Mouse (Mus musculus): Measurements from ENCODE around the gene Cpn2.
A peak's percentile ranks its signal among the peaks of the same experiment; 100 is the strongest.

Cpn2 gene

DNA sequence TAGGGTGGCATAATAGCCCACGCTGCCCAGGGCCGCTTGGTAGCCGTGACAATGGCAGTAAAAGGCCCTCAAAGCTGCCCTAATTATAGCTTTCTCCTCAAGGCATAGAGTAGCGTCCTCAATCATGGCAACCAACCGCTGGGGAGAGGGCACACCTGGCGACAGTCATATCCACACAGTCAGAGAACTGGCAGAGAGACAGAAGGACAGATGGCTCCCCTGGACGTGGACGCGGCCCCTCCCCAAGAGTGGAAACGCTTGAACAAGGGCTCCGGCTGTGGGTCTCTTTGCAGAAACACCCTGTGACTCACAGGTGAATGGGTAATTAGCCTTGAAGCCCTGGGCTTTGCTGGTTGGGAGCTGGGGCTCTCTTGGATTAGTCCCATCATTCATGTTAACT is 11.1 kb upstream of the Cpn2 start:
- no peak for DNase-seq

DNA sequence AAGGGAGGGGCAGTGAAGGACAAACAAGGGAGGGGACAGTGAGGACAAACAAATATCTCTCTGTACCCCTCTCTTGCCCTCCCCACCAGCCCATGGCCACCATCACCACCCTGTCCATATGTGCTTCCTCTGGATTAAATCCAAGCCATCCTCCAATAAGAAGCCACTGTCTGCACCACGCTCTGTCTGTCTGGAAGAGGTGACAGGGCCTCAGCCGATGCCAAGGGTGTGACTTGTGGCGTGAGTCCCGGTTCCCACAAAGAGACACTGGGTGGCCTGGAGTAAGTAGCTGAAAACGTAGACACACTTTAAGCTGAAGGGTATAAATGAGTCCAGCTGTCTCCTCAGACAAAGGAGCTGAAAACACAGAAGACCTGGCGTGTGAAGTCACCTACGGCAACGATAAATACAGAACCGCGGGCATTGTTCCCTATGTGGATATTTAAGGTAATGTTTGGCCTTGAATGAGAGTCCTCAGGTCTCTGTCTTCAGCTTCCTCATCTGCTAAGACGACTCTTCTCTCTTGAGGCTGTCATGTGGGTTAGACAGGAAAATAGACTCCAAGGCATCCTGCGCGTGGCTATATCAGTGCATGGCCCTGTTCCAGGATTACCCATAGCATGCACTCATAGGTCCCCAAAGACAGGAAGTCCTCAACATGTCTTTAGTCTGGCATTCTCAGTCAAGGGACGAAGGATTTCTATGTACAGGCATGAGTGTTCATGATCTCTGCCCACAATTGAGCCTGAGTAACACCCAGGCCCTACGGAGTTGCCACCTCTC is 8.4 kb upstream of the Cpn2 start:
- DNase-seq, result no peak

DNA sequence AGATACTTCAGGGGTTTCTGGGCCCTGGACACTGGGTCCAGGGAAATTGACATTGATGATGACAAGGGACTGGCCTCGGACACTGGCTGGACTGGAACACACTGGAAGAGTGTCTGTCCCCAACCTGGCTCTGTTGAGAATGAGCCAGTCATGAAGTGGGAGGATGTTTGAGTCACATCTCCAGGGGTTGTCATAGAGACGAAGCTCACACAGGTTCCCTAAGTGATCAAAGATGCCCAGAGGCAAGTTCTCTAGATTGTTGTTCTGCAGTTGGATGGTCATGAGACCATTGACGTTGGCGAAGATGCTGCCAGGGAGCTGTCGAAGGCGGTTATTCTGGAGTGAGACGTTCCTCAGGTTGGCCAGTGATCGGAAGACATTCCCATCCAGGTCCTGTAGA is 5.8 kb upstream of the Cpn2 start:
- no peak for DNase-seq

DNA sequence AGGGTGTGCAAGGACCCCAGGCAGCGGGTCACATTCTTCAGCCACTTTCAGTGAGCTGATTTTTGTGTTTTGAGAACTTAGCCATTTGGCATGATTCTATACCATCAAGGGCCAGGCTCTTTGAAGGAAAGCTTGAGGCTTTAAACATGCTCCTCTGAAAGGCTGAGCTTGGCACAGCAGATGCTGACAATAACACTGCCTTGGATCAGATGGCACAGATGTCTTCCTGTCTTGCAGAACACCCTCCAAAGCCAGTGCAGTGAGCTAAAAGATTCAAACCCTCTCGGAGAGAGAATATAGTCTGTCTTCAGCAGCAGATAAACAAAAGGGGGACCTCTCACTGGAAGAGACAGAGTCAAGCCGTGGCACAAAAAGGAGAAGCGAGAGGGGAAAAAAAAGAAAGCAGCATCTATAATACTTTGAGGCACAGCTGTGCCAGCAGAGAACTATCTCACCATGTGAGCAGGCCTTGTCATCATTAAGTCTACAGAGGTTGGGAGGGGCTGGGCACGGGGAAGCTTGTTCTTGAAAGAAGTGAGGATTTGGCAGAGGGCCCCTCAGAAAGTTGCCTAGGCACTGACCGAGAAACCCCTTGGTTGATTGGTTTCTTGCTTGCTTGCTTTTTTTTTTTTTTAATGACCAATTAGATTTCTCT is 4.8 kb upstream of the Cpn2 start:
- no peak for DNase-seq

DNA sequence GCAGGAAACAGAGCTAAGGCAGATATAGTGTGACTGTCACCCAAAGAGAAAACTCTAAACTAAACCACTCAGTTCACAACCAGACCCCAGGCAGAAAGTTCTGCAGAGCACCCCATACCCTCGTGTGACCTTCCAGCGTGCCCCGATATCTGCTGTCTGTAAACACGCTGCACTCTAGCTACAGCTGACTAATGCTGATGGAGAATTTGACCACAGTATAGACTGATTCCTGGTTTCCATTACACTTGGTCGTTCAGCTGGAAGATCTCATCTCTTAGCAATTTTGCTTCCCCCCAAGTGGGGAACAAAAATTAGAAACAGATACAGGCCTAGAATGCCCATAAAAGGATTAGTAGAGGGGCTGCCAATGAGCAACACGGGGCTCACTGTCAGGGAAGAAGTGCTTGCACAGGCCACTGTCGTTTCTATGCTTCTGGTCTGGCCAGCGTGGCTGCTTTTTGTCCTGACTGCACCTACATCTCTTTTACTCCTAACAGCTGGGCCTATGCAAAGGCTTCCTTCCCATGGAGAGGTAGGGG is 4.0 kb upstream of the Cpn2 start:
- DNase-seq, result no peak

DNA sequence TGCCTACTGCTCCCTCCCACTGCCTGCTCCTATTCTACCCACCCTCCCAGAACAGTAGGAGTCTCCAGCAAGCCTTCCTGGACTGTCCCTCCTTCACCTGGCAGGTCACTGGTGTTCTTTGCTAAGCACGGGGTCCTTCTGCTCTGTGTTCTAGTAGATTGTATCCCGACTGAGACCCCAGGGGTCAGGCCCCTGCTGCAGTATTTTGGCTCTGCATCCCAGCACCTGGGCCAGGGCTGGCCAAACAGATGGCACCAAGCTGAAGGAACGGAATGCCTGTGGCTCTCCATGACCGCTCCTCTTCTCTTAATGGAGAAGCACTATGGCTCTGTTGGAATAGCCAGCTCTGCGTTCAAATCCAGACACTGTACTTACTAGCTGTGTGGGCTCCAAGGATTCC is 738 bp downstream of the Cpn2 start:
- DNase-seq, result no peak

DNA sequence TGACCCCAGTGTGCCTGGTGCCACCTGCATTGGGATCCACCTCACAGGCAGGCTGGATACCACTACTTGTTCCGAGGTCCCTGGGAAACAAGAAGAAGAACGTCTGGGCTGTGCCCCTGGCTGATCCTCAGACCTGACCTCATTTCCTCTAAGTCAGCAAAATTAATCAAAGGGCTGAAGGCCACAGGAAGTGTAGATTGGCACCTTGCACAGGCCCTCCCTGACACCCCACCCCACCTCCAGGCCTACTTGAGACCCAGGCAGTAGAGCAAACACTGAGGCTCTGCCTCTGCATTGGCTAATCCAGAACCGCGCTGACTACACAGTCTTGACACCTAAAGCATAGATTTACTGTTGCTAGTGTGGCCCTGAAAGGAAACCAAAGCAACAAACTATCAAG is 1.7 kb downstream of the Cpn2 start:
- DNase-seq, result no peak

DNA sequence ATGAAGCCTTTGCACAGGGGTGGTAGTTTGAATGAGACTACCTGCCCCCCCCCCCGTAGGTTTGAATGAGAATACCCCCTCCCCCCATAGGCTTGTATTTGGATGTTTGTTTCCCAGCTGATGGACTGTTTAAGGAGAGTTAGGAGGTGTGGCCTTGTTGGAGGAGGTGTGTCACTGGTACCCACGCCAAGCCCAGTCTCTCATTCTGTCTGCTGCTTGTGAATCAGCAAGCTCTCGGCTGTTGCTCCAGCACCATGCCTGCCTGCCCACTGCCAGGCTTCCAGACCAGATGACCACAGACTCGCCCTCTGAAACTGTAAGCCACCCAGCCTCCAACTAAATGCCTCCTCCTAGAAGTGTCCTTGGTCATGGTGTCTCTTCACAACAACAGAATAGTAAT is 4.1 kb downstream of the Cpn2 start:
- DNase-seq, result no peak

DNA sequence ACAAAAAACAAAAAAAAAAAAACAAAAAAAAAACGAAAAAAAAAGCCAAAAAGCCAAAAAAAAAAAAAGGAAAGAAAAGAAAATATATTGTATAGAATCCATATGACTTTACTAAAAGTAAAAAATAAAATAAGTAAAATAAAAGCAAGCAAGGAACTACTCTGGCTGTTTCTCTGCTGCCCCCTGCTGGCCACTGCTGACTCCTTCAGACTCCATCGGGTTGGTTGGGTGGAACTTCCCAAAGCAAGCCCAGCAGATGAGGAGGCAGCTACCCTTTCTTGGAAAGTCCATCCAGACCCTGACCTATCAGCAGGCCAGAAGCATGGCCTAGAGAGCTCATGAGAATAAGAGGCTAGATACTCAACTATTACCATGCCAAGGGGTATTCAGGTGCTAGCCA is 4.6 kb downstream of the Cpn2 start:
- DNase-seq, result peak; percentile 31

DNA sequence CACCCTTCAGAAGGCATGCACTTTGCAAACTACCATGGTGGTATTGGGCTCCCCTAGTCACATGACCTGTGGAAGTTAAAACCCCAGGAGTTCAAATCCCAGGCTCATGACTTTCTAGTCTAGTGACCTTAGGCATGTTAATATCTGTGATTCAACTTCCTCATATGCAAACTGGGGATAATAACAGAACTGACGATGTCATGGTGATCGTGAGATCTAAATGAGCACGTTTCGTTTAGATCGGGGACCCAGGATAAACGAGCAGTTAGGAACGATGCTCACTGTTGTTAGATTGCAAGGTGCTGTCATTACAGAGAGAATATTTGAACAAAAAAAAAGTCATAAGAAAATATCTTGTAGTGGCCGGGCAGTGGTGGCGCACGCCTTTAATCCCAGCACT is 5.1 kb downstream of the Cpn2 start:
- DNase-seq, result no peak

DNA sequence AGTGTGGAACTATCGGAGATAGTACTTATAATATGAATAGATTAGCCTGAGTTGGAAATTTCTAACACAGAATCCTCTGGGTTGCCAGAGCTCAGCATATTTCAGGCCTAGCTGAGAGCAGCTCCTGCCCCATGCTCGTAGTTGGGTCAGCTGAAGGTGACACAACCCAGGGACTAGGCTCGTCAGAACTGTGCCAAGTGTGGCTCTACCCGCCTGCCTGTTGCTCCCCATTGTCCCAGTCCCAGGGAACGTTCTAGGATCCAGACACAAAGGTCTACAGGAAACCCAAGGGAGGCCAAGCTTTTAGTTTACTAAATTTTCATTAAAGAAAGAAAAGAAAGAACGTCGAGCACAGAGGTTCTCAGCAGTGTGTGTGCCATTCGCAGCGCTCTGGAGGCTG is 6.0 kb downstream of the Cpn2 start:
- no peak for DNase-seq

DNA sequence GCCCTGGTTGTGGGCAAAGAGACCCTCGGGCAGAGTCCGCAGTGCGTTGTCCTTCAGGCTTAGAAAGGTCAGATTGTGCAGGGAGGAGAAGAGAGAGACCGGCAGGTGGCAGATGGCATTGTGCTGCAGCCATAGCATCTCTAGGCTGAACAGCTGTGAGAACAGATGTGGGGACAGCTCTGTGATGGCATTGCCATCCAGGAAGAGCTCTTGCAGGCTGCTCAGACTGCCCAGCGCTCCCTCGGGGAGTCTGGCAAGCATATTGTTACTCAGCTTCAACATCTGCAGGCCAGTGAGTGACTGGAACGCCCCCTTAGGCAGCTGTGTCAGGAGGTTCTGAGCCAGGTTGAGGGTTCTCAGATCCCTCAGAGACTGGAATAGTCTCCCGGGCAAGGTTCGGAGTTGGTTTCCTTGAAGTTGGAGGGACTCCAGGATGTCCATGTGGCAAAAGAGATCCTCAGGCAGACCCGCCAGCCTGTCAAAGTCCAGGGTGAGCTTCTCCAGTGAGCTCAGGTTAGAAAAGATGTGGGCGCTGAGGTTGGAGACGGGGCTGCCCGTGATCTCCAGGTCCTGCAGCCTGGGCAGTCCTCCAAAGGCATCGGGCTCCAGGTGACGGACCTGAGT is 7.2 kb downstream of the Cpn2 start:
- DNase-seq, result no peak

DNA sequence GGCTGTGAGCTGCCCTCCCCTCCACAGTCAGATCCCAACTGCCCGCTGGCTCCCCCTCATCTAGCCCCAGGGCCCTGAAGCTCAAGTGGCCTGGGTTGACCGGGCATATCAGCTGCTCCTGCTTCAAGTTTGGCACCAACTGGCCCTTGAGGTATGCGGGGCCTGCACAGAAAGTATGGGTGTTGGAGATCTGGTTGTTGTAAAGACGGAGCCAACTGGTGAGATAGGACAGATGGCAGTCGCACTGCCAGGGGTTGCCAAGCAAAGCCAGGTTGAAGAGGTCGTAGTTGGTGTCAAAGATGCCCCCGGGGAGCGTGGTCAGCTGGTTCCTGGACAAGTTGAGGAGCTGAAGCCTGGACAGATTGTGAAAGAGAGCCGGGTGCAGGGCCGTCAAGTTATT is 7.9 kb downstream of the Cpn2 start:
- no peak for DNase-seq

DNA sequence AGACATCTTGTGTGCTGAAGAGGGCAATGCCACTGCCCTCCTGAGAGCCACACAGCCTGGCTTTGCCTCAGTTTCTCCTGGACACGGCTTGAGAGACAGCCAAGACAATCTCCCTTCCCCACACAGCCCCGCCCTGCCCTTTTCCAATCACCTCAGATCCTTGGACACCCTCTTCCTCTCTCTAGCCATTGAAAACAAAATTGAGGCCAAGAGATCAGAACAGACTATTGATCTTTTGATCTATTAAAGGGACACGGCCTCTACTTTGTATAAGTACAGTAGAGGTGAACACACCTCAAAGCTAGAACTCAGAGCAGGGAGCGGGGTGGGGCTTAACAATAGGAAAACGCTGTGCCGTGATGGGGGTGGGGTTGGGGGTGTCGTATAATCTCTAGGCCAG is 8.9 kb downstream of the Cpn2 start:
- no peak for DNase-seq

DNA sequence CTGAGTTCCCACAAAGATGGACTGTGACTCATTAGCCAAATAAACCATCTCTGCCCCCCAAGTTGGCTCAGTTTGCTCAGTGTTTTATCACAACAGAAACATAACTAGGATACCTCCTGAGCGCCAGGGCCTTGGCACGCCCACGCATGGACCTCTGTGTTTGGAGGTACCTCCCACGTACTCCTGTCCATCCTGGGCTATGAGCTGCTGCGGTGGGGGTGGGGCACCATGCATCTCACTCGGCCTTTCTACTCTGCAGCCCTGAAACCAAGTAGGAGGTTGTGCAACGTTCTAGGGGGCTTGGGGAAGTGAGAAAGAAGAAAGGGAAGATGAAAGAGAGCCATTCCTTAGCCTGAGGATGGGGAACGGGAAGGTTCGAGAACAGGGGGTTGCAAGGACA is 9.6 kb downstream of the Cpn2 start:
- no peak for DNase-seq

DNA sequence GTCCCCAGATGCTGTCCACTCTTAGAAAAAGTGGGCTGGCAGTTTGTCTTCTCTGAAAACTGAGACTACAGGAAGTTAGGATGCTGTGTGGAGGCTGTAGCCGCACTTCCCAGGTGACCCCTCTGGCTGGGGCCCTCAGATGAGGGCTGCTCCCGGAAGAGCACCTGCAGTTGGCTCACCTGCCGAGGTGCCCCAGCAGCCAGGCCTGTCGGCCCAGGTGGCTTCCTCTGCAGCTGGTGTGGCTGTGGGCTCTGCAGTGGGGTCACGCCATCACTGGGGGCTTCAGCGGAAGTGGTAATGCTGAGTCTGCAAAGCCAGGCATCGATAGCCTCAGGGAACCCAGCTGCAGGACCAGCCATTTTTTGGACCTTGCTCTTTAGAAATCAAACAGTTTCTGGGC is 12.2 kb downstream of the Cpn2 start:
- DNase-seq, result no peak

DNA sequence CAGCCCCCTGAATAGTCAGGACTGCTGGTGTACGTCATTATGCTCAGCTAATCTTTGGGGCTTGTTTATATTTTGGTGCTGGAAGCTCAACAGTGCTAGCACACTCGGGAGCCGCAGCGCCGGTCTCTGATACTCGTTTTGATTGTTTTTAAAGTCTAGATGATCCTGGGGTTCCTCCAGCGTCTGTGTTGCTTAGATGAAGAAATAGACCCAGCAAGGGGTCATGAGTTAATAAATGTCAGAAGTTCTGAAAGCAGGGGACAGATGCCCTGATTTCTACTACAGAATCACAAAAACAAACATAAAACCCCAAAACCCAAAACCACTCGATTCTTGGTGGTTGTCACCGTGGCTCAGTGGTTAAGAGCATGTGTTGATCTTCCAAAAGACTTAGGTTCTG is 13.4 kb downstream of the Cpn2 start:
- DNase-seq, result no peak

DNA sequence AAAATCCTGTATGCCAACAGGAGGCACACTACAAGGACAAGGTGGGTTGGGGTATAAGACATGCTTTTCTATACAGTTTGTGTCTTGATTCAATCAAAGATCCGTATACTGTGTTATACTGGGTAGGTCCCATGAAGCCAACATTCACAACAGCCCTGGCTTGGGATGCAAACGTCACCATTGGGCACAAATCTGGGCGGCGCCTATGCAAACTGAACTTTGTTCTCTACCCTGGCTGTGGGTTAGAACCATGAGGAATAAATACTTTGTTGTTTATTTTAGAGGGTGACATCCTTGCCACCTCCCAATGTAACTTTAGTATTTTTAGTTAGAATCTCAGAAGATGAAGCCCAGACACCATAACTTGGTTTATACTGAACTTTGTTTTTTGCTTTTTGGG is 13.9 kb downstream of the Cpn2 start:
- DNase-seq, result no peak

DNA sequence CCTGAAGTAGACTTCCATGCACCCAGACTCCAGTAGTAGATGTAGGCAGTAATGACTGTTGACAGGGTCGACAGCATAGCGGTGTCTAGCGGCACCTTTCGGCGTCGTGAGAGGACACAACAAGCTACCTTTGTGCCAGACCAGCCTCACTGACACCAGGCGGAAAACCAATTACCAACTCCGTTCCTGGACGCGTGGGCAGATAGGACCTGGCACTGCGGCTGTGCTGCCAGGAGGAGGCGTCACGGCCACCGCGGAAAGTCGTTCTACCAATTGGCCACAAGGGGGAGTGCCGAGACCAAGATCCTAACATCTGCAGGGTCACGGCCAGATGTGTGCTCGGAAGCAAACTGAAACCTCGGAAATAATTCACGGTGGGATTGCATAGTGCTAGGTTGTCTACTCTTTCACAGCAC is 15.3 kb downstream of the Cpn2 start:
- peak; percentile 70 for DNase-seq

DNA sequence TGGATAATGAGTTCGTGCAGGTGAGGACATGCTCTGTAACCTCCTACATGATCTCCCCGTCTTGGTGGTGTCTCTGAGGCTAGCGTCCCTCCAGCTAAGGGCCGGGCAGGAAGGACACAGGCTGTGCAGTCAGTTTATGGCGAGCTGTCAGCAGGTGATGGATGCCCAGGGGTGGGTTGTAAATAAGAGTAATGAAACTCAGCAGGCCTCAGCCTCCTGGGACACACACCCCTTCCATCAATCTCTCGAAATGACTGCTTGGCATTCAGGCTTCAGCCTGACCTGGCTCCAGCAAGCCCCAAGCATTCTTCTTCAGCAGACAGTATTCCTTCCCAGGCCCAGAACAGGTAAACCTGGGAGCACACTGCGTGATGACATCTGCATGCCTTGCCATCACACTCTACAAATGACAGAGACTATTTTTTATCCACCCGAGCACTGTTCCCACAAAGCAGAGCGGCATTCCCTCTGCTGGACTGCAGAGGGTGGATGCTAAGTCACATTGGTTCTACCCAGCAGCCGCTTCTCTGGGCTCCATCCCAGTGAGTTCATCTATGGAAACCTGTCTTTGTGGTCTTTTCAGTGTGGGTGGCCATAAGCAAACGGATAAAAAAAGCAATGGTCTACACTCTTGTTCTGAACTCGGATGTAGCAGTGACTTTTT is 23.1 kb downstream of the Cpn2 start:
- no peak for DNase-seq

DNA sequence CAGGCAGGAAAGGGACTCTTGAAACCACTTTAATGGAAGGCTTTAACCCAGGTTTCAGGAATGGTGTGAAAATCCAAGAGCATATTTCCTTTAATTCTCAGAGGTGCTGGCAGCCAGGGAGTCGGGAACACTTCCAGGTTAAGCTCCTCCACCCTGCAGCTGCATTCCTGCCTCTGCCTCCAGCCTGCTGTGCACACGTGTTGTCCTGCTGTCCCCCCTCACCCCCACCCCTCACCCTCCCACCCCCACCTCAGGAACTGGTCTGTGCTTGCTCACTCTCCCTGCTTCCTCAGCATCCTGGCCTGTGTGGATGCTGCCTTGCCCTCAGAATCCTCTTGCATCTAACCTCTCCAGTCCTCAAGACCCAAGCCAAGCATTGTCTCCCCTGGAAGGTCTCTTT is 25.7 kb downstream of the Cpn2 start:
- no peak for DNase-seq

DNA sequence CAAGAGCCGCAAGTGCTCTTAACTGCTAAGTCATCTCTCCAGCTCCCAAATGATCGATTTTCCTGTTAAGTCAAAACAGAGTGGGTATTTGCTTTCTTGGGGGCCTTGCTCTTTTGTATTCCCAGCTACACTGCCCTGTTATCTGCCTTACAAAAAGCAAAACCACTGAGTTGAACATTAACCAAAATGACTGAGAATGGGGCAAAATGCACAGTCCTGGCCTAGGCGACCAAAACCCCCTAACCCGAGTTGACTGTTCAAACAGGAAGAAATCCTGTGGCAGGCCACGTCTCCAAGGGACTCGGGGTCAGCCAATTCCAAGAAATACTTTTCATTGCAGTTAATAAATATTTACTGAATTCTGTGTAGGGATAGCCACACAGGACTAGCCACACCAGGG is 28.5 kb downstream of the Cpn2 start:
- no peak for DNase-seq

DNA sequence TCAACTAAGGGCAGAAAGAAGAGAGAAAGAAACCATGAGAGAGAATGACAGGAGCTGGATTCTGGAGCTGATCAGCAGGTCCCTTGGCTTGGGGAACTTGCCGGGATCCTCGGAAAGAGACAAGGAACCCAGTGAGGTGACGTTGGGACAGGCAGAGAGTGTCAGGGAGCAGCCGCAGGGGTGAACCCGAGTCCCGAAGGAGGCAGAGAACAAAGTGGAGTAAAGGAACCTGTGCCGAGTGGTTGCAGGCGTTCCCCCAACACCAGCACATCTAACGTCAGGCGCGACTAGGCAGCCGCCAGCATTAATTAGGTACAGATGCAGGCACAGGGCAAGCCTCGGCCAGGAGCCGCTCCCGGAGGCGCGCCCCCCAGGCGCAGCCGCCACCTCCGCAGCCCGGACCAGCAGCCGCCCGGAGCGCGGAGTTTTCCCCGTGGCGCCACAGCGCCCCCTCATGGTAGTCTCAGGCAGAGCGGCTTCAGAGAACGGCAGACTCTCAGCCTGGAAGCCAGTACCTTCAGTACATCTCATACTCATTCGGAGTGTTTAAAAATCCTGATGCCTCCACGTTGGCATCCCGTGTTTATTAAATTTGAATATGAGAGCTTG is 31.1 kb downstream of the Cpn2 start:
- peak; percentile 81 for DNase-seq

Measured in right cerebral cortex, postnatal 25 days (tissue).